Mouse (Mus musculus) splenic B cell, adult 2 months (primary cell): ENCODE results near the gene Cd209b.

Experiments
- DNase-seq: peaks from one replicate; pipeline ENCODE4 v3.0.0-alpha.2; 2011; ENCODE audit warnings: low read depth, low spot score
- H3K27me3 ChIP-seq: 2 replicates; pipeline ENCODE4 v1.6.1; 2012; ENCODE audit warnings: mild to moderate bottlenecking, low read length, moderate library complexity, mixed read lengths; ENCODE audit not compliant: control insufficient read depth, poor library complexity, insufficient read depth, severe bottlenecking
- H3K36me3 ChIP-seq: 2 replicates; pipeline ENCODE4 v1.6.1; 2012; ENCODE audit warnings: mild to moderate bottlenecking, low read length, moderate library complexity, mixed read lengths; ENCODE audit not compliant: control insufficient read depth, poor library complexity, insufficient read depth, severe bottlenecking

The Cd209b gene

DNA sequence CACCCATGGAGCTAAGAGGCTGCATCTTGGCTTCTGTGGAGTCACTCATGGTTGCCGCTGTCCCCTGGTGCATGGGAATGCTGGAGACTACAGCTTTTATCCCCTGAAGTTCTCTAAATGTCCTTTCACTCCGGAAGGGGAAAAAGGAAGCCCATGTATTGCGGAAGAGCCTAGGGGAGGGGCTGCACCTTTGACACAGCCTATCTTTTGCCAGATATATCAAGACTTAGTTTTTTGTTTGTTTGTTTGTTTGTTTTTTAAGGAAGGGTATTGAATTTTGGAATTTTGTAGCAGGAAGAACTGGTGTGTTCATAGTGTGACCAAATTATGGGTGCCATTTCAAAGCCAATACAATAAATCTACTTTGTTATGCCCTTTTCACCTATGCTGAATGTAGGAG lies at the start of gene Cd209b:
Gene Cd209b (minus strand): TSS at position 101 of the 400 bp plus-strand sequence.
- DNase-seq: no peak
- no peaks in the 10 kb centered on the region for H3K36me3 ChIP-seq
- no peaks in the 10 kb centered on the region for H3K27me3 ChIP-seq

DNA sequence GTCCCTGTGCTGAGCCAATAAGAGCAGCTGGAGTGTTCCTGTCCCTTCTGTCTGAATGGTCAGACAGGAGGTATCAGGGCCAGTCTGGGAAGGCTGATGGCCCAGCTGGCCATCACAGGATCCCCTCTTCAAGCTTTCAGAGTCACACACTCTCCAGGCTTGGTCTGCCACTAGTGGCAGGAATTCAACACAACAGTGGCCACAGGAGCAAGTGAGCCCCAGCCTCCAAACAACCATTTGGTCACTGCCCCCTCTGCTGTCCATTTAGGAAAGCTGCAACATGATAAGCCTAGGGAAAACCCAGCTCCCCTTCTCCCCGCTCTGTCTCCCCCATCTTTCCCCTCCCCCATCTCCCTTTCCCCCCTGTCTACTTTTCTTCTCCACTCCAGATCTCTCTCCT lies 29.4 kb upstream of the Cd209b start:
- H3K36me3 ChIP-seq: no peaks in the 10 kb centered on the region
- peak; percentile 81 for DNase-seq
- H3K27me3 ChIP-seq: no peaks in the 10 kb centered on the region

DNA sequence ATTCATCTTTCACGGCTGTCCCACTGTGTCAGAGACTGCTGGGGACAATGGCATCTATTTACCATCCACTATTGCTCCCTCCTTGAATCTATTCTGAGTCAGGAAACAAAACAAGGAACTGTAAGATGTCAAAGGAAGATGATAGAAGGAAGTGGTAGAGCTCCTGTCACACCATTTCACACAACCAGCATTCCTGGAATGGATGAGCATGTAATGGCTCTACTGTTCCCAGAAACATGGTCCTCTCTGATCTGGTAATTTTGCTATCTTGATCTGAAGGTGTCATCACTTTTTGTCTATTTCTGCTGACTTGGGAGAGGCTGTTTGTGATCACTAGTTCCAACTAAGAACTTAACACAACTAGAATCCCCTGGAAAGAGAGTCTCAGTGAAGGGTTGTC lies 28.0 kb upstream of the Cd209b start, which contains the start of gene Cd209c:
Gene Cd209c (minus strand): TSS at position 101 of the 400 bp plus-strand sequence.
- no peak for DNase-seq
- Histone ChIP-seq H3K36me3 (no peaks in the 10 kb centered on the region), H3K27me3 (no peaks in the 10 kb centered on the region)

DNA sequence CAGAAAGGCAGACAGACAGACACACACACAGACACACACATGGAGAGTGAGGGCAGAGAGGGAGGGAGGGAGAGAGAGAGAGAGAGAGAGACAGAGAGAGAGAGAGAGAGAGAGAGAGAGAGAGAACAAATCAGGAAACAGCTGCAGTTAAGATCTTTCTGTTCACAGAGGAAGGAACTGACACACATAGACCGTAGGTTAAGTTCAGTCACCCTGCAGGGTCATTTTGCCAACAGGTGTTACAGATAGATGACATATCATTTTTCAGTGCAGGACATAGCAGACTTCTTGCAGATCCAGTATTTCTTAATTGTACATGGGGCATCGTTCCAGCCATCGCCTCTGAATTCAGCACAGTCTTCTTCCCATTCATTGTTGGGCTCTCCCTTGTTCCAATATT lies 13.4 kb upstream of the Cd209b start:
- Histone ChIP-seq H3K27me3 (no peaks in the 10 kb centered on the region), H3K36me3 (no peaks in the 10 kb centered on the region)
- DNase-seq: no peak

DNA sequence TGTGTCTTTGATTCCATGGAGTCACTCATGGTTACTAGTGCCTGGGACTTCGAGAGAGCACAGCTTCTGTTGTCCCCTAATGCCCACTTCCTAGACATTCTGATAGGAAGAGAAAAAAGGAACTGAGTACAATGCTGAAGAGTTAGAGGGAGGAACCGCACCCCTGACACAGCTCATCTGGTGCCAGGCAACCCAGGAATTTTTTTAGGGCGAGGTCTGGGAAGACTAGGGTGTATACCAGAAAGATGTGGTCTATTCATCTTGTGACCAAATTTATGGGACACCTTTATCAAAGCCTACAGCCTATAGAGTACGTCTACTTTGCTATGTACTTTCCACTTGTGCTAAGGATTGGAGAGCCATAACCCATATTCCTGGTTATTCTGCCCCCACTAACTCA lies 48.2 kb downstream of the Cd209b start, which contains the start of gene Cd209d:
Gene Cd209d (minus strand): TSS at position 101 of the 400 bp plus-strand sequence.
- Histone ChIP-seq H3K36me3 (no peaks in the 10 kb centered on the region), H3K27me3 (no peaks in the 10 kb centered on the region)
- no peak for DNase-seq

DNA sequence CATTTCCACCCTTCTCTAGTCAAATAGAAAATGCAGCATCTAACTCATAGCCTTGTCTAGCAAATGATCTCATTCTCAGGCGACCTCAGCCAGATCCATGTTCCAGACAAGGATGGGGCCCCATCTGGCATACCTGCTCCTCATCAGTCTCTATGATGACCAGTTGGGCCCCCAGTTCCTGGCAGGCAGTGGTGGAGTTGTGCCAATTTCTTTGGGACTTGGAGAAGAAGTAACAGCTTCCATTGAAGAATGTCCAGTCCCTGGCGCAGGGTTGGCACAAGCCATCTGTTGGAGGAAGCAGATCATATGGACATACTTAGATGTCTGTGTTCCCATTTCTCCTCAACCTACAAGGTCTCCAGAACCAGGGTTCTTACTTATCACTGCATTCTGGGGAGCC lies 50.5 kb downstream of the Cd209b start:
- Histone ChIP-seq H3K27me3 (no peaks in the 10 kb centered on the region; the same call in 1 of the 2 replicates), H3K36me3 (no peaks in the 10 kb centered on the region)
- DNase-seq: no peak
